Mouse (Mus musculus): Measurements from ENCODE around the gene Lclat1.
"Not testable (repeated sequence)": the region's sequence is repeated elsewhere in the genome, so short reads cannot be mapped to it uniquely, and the experiment has no call there.

Gene Lclat1

GRCm38 (mm10) chr17:73277770-73278169 lies 170.0 kb downstream of the Lclat1 start:
- DNase-seq (ENCODE audit: low spot score in 2 of 2) = no peak

DNA sequence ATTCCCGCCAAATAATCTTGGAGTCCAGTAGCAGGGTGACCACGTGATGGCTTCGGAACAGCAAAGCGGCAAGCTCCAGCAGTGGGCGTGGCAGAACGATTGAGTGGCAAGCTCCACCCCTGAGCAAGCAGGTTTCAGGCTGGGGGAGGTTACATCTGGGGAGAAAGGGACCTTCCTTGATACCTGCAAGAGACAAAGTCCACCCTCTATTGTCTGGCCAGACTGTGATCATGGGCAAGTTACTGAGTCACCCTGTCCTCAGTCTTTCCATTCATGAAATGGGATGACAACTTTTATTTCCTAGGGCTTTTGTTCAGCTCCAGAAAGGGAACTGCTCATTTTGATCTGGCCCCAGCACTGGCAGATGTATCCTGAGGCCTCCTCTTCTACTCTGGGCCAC lies 174.9 kb downstream of the Lclat1 start:
- DNase-seq (ENCODE audit: low spot score in 2 of 2) = not testable (repeated sequence)

DNA sequence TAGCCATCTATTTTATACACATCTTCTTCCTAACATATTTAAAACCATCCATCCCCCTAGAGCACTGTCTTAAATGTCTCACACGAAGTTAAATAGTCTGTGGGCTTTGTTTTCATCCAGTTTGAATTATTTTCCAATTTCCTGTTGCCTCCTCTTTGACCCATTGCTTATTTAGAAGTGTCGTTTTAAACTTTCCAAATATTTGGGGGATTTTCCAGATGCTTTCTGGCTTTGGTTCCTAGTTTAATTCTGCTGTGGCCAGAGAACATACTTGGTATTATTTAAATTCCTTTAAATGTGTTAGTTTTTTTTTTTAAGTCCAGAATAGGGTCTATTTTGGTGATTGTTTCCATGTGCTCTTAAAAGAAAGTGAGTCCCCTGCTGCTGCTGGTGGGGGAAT lies 176.5 kb downstream of the Lclat1 start:
- no peak for DNase-seq (ENCODE audit: low spot score in 2 of 2)

All from heart, adult 9 months (tissue).